Mouse (Mus musculus) cerebellum, postnatal 14 days (tissue): ENCODE results near the gene Fshr.

ENCODE experiments used
- DNase-seq, 2 experiments: peaks; one replicate each; pipeline ENCODE4 v3.0.0; 2021; ENCODE audit warnings: mixed read lengths in 2 of 2

Gene Fshr

DNA sequence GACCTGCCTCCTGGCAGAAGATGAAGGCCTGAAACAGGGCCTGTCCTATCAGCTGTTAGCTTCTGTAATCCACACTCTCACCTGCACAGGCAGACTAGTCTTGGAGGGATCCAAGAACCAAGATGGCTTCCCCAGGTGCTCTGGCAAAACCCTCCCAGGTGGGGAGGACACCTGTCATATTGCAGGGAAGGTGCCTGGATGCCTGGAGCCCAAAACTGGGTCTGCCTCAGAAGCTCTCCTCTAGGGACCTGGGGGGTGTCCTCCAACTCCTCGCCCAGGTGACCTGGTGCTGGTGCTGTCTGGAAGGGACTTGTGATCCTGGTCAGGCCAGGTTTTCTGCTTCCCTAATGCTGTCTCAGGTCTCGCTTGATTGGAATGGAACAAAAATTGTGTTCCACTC, 167.5 kb downstream of the Fshr start:
- DNase-seq, result no peak

DNA sequence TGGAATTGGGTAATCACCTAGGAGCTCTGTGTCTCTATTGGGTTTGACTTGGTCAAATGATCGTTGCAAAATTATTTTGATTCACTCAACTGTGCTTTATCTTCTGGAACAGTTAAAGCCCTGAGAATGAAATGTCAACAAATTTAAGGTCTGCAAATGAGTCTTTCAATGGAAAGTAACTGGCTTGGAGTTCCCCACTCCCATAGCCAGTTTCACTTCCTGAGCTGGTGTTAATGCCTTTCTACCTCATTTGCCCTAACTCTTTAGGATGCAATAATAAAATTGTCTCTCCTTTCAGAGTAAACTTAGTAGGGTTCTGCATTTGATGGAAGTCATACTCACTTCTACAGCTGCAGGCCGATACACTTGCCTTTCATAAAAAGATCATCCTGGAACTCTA, 181.0 kb downstream of the Fshr start:
- DNase-seq, result no peak

DNA sequence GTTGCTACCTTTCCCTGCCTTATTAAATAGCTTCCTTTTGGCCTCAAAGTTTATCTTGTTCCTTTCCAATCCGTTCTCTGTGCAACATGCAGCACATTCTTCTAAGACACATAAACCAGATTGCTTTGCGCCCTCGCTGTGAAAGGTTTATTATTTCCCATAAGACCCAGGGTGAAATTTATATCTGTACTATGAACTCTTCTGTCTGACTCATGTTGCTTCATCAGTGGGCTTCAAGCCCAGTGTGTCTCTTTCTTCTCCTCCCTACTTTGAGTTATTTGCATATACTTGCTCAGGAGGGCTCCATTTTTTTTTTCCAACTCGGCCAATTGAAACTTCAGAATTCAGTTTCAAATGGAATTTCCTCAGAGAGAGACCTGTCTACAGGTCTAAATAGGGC, 183.5 kb downstream of the Fshr start:
- DNase-seq, result no peak

DNA sequence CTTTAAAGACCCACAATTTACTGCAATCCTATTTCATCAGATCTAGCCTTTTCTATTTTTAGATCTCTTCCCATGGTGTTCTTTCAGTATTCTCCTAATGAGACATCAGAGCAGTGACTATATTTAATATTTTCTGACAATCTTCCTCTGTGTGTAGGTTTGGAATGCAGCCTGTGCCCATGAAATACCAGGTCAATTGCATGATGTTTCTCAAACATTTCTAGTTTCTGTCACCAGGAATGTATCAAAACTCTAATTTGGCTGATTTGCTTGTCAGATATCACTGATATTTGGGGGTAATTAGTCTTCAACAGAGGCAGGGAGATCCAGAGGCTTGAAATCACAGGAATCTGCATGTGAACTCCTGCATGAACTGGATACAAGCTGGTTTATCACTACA, 186.8 kb downstream of the Fshr start:
- no peak for DNase-seq

DNA sequence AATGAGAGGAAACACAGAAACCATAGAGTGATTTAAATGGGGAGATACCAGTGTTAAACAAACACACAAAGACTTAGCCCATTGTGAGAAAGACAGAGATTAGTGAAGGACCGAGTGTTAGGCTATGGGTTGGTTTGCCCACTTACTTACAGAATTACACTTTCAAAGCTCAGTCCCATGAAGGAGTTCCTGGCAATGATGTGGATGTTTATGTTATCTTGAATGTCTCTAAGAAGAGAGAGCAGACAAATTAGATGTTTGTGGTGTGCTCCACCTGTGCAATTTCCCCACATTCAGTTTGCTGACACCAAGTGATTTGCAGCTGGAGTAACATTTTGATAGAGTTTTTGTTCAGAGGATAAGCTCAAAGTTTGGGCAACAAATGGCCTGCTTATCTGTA, 191.4 kb downstream of the Fshr start:
- DNase-seq, result no peak

DNA sequence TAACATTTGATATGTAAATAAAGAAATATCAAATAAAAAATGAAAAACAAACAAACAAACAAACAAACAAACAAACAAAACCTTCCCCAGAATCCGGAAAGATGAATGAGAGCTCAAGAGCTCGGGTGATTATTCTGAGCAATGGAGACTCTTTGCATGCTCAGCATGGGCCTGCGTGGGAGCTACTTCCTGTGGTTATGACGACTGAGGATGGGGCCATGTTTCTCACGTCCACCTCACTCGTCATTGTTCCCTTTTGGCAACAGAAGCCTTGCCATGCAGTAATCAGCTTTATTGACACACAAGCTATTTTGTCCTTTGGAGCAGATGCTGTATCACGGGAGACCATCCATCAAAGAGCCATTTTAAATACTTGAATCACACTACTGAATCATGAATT, 191.8 kb downstream of the Fshr start:
- no peak for DNase-seq

DNA sequence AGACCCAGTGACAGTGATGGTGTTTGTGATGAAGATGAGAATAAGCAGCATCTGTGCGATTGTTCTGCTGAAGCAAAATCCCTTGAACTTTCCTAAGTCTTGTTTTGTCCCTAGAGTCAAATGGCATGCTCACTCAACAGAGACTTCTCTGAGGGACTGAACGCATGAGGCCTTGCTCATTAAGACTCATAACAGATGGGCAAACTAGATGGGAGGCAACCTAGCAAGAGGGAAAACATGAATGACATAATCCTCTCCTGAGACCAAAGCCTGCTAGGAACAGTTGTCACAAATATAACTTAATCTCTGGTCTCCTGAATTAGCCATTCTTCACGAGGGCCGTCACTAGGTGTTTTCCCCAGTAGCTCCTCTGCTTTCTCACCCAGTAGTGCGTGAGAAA, 194.5 kb downstream of the Fshr start:
- no peak for DNase-seq

DNA sequence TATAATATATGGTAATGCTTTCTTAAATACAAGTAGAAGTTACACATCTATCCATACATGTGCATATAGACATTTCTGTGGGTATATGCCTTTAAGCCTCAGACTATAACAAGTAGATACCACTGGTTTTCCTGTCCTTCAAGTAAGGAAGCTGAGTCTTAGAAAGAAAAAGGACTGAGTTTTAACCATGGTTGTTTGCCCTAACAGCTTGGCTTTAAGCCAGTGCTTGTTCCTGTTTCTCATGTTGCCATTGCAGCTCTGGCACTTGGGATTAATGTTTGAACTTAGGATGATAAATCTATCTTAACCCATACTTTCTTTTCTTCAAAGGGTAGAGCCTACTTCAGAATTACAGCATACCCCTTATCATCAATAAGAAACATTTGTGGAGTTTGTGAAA, 200.6 kb downstream of the Fshr start:
- DNase-seq, result no peak

DNA sequence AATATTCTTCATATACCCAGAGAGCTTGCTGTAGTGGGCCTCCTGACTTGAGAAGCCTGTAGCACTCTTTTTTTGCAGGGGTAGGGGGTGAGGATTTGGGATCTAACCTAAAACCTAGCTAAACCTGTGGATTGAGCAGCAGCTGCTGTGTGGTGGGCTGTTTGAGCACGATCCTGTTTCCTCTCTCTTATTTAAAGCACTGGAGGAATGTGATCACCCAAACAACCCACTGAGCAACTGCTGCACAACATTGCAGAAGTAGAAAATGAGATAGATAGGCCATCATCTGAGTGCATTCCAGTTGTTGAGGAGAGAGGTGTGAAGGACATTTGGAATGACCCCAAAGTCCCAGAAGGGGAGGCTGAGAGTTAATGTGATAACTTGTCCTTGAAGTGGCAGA, 202.2 kb downstream of the Fshr start:
- DNase-seq, result no peak

DNA sequence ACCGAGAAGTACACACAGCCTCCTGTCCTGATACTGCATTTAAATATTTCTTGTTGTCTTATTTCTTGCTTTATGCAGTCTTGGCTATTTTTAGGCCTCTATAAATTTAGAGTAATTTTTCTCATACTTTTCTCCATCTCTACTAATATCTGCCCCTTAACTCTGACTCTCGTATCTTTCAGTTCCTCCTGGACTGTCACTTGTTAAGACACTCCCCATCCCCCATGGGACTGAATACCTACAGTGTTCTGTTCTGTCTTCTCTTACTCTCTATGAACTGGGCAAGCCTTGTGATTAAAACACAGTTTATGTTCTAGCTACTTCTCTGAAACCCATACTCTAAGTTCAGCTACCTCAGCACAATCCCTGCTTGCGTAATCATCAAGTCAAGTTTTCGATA, 209.2 kb downstream of the Fshr start:
- no peak for DNase-seq

DNA sequence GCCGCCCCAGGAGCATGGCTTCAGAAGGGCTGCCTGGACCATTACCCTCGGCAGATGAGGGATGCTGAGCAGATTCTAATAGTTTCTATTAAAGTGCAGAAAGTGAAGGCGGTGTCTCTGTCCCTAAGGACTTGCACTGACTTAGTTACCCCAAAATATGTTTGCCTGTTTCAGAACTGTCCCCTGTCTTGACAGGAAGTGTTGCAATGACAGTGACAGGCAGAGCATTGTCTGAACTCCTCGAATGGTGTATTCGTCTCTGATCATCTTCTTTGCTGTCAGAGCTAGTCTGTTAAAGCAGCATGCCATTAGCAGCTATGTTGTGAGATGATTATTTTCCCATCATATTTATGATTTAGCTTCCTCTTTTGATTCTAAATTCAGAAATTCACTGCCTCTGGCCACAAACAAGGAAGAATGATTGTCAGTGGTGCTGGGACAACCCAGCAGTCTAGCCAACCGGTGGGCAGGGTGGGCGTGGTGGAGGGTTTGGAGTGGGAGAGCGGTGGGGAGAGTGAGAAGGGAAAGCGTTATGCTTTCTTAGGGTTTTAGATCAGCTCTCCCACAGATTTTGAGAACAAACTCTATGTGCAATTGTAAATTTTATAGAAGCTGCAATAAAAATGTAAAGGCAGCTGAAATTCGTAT, 219.6 kb downstream of the Fshr start:
- no peak for DNase-seq

DNA sequence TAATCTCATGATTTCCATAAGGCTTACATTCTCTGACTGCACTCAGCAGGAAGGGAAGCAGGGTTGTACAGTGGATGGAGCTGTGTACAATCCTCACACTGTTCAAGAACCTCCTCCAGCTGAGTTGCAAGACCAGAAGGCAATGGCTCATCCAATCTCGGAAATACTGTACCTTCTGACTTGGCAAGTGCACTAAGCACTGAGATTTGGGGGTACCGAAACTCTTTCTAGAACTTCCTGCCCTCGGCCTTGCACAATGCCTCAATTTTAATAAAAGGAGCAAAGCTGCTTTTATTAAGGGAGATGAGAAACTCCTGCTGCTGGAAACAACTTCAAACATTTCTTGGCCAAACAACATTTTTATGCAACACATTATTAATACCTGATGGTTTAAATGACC, 225.9 kb downstream of the Fshr start:
- no peak for DNase-seq

DNA sequence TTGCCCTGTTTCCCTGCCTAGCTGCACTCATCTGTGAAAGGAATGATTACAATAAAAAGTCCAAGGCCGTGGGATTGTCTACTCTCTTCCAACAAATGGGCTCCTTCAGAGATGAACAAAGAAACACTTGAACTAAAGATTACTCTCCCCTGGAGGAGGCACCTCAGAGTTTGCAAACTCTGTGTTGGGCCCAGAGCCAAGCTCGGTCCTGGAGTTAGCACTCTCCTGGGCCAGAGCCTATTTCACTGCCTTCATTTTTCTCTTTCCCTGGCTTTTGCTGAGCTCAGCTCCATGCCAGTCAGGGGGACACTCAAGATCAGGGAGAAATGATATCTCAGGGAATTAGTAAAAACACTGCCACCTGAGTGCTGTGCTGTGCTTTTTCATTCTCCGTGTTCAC, 234.4 kb downstream of the Fshr start:
- DNase-seq, result no peak

DNA sequence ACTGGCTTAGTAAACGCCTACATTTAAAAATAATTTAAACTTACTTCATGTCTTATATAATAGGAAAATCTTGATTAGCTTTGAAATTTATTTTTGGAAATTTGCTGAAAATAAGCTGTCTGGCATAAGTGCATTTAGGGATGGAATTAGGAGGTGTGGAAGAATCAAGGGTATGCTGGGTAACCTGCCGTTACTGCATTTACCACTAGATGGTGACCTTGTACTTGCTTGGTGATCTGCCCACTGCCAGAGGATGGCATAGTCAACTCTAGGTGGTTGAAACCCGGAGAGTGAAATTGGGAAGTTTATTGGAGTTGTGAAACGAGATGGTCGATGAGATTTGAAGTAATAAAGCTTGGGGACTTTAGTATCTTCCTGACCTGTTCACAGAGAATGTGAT, 246.5 kb downstream of the Fshr start:
- peak; percentile 79 to 80 for DNase-seq

DNA sequence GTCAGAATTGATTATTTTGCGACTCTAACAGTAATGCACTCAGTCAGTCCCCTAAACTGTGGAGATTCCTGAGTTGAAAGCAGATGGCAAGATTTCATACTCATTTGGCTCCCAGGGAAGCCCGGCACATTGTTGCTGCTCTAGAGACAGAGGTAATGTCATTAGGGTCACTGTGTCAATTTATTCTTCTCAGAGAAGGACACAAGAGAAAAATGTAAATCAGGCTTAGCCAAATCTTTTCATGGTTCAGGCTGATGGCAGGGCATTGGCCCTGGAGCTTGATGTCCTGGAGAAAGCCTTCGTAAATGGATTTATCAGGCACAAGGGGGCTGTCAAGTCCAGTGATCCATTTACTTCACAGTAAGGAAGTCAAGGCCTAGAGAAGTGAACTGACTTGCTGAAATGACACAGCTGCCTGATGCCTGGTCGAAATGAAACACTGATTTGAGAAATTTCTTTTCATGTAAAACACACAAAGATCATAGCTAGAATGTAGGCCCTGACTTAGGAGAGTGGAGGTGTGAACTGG, 262.3 kb downstream of the Fshr start:
- no peak for DNase-seq

DNA sequence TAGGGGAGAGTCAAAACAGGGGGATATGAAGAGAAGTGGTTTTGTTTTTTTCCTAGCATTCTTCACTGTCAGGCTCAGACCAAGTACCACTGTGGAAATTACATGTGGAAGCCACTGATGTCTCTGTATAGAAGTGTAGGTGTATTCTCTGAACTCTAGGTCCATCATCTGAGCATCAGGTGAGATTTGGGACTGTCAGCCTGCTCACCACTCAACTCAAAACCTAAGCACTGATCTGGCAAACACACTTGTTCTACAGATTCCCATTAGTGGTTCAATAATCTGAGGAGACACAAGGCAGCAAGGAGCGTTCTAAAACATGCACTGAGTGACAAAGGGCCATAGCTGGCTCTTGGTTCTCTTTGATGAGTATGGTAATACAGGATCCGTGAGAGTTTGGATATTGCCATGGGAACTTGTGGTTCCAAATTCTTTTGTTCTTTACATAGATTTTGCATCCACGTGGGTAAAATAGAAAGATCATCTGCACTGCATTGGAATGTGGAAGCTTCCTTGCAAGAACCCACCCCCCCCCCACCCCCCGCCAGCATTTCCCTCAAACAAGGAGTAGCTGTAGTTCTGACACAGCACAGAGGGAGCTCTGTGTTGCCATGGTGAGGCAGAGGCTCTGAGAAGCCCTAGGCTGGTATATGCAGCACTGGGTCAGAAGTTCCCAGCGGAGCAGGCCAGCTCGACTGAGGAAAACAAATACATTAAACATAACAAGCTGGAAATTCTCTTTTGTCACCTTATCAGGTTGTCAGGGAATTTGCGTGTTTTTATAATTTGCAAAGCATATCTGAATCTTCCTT, 262.9 kb downstream of the Fshr start:
- peak; percentile 6 to 14 for DNase-seq

DNA sequence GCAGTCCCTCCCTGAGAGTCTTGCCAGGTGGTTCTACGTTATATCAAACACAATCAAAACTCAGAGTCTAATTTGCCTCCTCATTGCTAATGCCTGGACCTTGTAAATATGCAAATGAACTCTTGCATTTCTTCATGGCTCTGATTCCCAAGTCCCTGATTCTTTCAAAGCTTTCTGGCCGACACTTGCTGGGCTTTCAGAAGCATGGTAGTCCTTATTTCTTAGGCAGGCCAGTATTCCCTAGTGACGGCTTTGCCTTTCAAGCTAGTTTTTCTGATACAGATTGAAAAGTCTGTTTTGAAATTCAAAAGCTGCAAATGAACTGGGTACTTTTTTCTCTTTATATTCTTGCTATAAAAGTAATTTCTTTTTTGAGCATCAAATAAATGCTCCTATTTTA, 263.5 kb downstream of the Fshr start:
- no peak for DNase-seq
